Mouse (Mus musculus) kidney, postnatal 14 days (tissue): ENCODE data around the gene Gcdh.

Source experiments
- DNase-seq: peaks from one replicate; pipeline ENCODE4 v3.0.0; 2022; ENCODE audit warnings: mixed read lengths

Gene Gcdh

GRCm38 (mm10) chr8:84893709-84894134 is at the start of gene Gcdh:
Gcdh (minus strand) TSS chr8:84893921.
- peak; percentile 96 for DNase-seq

DNA sequence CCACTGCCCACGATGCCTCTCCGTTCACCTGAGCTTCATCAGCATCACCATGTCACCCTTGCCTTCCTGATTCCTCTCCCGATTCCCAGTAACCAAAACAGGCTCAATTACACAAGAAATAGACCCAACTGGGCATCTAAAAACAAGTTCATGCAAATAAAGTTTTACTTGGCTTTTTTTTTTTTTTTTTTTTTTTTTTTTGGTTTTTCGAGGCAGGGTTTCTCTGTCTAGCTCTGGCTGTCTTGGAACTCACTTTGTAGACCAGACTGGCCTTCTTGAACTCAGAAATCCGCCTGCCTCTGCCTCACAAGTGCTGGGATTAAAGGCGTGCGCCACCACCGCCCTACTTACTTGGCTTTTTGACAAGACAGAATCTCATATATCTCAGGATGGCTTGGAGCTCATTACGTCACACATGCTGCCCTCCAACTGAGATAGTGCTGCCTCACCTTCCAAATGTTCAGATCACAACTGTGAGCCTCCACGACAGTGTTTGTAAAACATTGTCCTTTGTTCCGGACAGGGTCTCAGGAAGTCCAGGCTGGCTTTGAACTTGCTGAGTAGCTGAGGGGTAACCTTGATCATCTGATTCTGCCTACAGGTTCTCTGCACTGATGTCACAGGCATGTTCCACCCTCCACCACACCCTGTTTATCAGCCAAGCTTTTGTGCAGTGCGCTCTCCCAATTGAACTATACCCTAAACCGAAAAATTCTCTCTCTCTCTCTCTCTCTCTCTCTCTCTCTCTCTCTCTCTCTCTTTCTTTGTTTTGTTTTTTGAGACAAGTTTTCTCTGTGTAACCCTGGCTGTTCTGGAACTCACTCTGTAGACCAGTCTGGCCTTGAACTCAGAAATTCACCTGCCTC is 44.1 kb upstream of the Gcdh start:
- DNase-seq, result no peak

DNA sequence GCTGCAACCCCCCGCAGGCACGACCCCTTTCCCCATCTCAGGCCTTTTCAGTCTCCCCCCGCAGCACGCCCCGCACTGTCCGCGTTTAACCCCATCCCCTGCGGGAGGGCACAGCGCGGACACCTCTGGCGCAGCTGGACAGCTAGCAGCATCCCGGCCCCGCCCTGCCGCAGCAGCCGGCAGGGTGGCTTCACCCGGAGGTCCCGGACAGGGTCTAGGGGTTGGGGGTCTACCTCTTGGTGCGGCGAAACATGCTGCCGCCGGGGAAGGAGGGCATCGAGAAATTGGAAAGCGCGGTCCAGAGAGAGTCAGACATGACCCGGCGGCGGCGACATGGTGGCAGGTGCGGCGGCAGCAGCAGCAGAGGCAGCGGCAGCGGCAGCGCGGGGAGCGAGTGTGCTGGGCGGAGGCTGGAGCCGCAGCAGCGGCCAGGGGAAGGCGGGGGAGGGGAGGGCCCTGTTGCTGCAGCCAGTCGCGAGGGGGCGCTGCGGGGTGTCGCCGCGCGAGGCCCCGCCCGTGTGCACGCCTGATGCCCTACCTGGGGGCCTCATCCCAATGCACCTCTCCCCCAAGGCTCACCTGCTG is 43.3 kb upstream of the Gcdh start, which contains the start of gene Mast1:
Gene Mast1 (minus strand): TSS at position 398 of the 585 bp plus-strand sequence.
- peak; percentile 61 for DNase-seq

- no peak for DNase-seq
These were observed 42.6 kb upstream of the Gcdh start for GRCm38 (mm10) chr8:84936041-84936961.

GRCm38 (mm10) chr8:84935489-84935888 is 41.8 kb upstream of the Gcdh start:
- DNase-seq, result no peak

DNA sequence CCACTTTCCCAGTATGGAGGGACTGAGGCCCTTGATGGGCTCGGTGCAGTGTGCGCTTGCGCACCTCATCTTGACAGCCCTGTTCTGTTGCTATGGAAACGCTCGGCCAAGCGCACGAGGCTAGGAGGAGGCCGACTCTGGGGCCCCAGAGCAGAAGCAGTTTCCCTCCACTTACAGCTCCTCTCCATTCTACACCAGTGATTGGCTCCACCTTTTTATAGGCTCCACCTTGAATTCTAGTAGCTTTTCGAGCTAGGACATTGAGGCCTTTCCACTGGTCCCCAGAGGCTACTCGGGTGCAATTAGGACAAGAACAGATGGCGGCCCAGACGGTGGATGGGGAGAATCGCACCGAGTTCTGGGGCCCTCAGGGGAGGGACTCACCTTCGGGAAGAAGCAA is 41.1 kb upstream of the Gcdh start:
- no peak for DNase-seq

DNA sequence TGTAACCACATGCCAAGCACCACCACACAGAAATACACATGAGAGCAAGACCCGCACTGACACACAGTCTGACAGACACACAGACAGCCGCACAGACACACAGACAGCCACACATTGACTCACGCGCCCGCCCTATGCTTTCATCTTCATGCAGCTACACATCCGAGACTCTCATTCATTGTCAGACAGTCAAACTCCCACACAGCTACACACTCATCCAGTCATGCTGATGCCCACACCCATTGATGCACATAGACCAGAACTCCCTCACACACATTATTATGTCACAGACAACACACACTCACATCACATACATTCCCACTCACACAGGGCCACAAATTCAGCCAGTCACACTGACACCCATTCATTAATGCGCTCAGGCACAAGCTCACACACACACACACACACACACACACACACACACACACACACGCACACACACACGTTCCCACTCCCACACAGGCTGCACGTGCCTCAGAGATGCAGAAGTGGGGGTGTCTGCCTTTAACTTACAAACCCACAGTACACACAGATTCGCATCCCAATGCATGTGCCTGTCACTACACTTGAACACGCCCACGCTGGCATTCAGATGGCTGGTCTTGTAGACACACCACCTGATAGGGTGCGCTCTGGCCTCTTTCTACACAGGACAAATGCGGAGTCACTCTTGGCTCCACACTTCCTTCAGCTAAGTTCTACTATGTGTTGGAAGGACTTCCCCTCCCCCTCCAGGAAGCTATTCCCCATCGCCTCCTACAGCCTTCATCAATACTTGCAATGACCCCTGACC is 40.2 kb upstream of the Gcdh start:
- no peak for DNase-seq

- no peak for DNase-seq
These were observed 36.9 kb upstream of the Gcdh start for GRCm38 (mm10) chr8:84930582-84930981.

DNA sequence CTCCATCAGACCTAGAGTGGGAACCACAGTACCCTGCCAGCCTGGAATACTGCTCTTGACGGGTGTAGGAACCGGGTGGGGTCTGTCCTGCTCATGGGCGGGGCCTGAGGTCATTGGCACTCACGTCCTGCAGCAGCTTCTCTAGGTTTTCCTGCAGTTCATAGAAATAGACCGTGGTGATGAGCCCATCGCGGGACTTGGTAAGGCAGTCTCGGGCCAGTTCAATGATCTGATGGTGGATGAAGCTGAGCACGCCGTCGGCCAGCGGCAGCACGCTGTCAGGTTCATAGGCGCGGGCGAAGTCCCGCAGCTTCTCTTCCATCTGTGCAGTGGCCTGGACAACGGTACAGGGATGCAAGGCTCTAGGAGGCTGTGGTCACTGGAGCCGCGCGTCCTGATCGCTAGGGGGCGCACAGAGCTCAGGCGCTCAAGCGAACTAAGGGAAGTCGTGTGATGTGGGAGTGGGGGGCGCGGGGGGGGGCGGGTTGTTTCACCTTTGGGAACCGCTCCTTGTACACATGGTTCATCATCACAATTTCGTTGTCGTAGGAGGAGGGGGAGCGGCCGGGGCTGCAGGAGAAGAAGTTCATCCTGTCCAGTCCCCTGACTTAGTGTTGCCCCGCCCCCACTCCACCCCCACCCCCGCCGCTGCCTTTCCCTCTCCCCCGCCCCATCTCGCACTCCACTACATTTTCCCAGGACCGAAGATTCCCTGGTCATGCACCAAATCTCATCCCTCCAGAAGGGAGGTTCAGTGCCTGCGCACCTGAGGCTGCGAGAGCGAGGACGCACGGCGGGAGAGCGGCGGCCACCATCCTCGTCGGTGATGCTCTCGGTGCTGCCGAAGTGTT is 35.0 kb upstream of the Gcdh start:
- DNase-seq, result peak; percentile 71

DNA sequence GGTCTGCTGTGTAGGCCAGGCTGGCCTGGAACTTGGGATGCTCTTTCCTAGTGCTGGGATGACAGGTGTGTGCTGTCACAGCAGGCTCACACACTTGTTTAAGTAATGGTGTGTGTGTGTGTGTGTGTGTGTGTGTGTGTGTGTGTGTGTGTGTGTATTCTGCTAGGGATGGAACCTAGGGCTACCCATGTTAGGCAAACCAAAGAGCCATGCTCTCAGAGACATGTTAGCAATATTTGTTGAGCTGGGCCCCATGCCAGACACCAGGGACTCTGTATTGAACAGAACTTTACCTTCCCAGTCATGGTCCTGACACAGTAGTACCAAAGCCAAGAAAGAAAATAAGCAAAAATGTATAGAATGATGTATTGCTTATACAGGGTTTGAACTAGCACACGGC is 33.8 kb upstream of the Gcdh start:
- no peak for DNase-seq

- no peak for DNase-seq
These were observed 31.8 kb upstream of the Gcdh start for GRCm38 (mm10) chr8:84925557-84925956.

- DNase-seq, result no peak
These were observed 27.9 kb upstream of the Gcdh start for GRCm38 (mm10) chr8:84921596-84921995.

- DNase-seq, result no peak
These were observed 24.9 kb upstream of the Gcdh start for GRCm38 (mm10) chr8:84918646-84919045.

DNA sequence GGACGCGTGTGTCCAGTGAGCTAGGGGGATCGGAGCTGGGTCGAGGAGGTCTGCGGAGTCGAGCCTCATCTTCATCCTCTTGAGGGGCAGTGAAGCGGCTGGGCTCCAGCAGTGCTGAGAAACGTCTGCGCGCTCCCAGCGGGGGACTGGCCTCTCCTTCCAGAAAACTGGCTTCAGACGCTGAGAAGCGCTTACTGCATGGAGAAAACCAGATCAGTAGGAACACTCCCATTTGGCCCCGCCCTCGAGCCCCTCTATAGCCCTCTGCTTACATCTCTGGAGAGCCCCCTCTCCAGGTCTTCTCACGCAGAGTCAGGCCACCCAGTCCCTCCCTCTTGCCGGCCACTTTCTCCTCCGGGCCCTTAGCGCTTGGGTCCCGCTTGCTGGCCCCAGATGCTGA is 24.1 kb upstream of the Gcdh start:
- no peak for DNase-seq

DNA sequence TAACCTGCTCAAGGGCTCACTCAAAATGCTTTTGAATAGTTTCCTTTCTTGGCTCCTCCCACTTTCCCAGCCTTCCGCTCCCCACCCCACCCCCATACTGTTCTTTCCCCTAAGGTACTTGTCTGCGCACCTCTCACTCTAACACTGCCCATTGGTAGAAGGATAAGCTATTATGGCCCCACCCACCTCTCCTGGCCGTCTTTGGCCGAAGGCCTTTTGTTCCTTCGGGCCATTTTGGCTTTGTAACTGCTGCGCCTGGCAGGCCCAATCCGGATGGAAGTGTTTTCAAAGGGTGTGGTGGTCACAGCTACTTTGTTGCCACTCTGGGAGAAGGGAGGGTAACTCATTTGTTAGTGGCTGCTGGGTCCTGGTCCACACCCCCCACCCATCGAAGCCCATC is 21.5 kb upstream of the Gcdh start:
- DNase-seq, result no peak

DNA sequence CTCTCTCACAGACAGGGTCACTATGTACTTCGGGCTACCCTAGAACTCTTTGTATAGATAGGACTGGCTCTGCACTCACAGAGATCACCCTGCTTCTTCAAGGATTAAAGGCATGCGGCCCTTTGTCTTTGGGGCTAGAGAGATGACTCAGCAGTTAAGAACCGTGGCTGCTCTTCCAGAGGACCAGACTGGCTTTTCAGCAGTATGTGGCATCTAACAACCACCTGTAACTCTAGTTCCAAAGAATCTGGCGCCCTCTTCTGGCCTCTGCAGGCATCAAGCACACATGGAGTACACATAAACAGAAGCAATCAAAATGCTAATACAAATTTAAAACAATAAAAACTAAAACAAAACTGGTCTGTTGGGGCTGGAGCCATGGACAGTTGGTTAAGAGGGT is 20.2 kb upstream of the Gcdh start:
- DNase-seq, result no peak

GRCm38 (mm10) chr8:84913502-84913900 is 19.8 kb upstream of the Gcdh start:
- no peak for DNase-seq

DNA sequence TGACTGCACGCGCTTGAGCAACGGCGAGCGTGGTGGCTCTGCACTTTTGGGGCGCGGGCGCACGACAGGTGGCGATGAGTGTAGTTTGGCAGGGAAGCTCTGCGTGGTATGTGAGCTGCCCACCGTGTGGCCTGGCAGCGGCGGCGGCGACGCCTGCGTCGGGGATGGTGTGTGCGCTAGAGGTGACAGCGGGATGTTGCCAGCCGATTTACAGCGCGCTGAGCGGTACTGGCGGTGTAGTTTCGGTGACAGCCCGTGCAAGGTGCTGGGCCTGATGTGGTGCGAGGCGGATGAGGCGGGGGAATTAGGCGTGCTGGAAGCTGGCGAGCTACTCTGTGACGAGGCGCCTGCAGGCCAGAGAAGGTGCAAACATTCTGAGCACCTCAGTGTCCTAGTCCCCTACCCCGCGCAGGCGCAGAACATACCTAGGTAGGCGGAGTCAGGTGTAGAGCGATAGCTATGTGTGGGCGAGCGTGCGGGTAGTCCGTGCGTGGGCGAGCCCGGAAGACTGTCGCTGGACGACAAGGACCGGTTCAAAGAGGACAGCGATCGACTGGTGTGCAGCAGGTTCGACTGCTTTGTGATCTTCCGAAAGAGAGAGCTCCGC is 19.3 kb upstream of the Gcdh start:
- DNase-seq, result peak; percentile 84

GRCm38 (mm10) chr8:84912391-84912790 is 18.7 kb upstream of the Gcdh start:
- DNase-seq, result no peak

DNA sequence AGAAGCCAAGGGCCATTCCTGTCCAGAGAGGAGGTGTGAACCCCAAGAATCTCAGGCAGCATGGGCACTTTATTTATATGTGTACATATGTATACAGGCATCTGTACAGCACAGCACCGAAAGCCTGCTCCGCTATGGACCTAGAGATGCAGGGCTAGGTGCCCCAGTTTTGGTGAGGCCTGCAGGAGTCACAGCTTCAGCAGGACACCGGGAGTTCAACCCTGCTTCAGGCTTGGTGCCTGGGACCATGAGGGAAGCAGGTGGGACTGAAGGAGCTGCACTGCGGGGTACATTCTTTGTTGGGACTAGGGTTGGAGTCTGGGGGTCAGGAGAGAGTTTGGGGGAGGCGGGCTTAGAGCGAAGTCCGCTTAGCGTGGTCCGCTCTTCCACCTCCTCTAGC is 18.1 kb upstream of the Gcdh start:
- no peak for DNase-seq

- DNase-seq, result no peak
These were observed 16.8 kb upstream of the Gcdh start for GRCm38 (mm10) chr8:84910551-84910950.
